Mouse (Mus musculus): ENCODE measurements at regions not wholly inside any gene's neighbourhood (a gene's known extent, or its start where the extent isn't known, plus 50 kb on each side); places are given as distances from the start of the nearest gene placed in this dataset.
A peak's percentile ranks its signal among the peaks of the same experiment; 100 is the strongest.

GRCm38 (mm10) chr17:53343842-53344241 lies 119.3 kb downstream of the Efhb start:
- peak; percentile 15 for DNase-seq (ENCODE audit: low read depth, low spot score)

GRCm38 (mm10) chr17:53323016-53323415 lies 140.1 kb downstream of the Efhb start:
- DNase-seq (ENCODE audit: low read depth, low spot score) = no peak
